Mouse (Mus musculus) spleen, adult 12 weeks (tissue): ENCODE measurements around the gene Bcl7b.
"Not testable (repeated sequence)": the region's sequence is repeated elsewhere in the genome, so short reads cannot be mapped to it uniquely, and the experiment has no call there.

Experiments
- DNase-seq: peaks from one replicate; pipeline ENCODE4 v3.0.0; 2022; ENCODE audit warnings: low spot score

The Bcl7b gene

GRCm38 (mm10) chr5:135220941-135221340 is 52.9 kb downstream of the Bcl7b start:
- no peak for DNase-seq

- DNase-seq = no peak
Measured at GRCm38 (mm10) chr5:135222066-135222465, 54.0 kb downstream of the Bcl7b start.

GRCm38 (mm10) chr5:135224169-135224568 is 56.1 kb downstream of the Bcl7b start:
- DNase-seq = no peak

GRCm38 (mm10) chr5:135225879-135226278 is 57.8 kb downstream of the Bcl7b start:
- DNase-seq = not testable (repeated sequence)

DNA sequence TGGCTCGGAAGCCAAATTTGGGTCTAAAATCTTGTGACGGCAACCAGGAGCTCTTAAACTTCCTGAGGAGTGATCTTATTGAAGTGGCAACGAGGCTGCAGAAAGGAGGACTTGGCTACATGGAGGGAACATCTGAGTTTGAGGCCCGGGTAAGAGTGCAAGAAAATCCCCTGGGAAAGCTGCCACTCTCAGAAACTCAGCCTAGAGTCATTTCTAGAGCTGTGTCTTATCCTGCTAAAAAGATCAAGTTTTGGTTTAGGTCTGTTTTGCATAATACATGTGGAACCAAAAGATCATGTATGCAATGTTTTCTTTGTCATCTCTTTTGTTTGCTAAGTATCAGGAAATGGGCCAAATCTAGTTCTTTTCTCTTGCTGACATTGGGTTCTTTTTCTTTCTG is 62.1 kb downstream of the Bcl7b start:
- no peak for DNase-seq
